Mouse (Mus musculus) megakaryocyte-erythroid progenitor cell, adult 5 weeks (primary cell): ENCODE measurements around the gene Creld2. TPM values are rescaled to one million over a fixed set of nuclear protein-coding genes. Genes with fewer than 3 reads are reported as not detected.

Experiments used
- polyA plus RNA-seq: library from polyadenylated mRNA; stranded (reverse); fragments of >175 nt; gene quantifications from 2 replicates; pipeline ENCODE4 v1.2.3, GENCODE M21; 2012

Gene Creld2
- polyA plus RNA-seq = 55.6 and 65.0 TPM in 2 replicates

DNA sequence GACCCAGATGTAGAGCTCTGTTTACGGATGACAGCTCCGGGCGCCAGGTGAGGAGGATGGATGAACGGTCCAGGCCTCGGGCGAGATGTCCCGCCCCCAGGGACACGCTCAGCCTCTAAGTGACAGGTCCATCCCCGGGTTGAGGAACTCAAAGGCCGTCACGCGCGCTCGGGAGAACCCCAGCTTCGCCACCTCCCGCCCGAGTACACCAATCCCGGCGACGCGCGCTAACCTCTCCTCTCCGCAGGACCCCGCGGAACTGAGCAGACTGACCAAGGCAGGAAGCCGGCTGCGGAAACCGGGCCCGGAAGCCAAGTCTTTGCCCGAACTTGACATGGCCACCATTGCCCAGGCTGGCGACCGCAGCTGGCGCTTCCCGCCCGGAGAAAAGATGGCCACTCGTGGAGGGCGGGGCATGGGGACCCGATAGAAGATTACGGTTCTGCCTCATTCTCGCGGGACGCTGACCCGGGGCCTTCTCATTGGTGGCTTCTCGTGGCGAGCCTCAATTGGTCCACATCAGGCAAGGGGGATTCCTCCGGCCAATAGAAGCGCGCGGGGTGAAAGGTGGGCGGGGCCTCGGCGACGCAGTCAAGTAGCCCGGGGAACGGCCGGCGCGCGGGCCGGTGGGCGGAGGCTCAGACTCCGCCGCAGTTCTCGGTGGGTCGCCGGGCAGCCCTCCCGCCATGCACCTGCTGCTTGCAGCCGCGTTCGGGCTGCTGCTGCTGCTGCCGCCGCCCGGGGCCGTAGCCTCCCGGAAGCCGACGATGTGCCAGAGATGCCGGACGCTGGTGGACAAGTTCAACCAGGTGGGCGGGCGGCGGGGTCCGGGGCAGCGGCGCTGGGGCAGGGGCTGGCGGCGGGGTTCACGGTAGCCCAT, at the start of gene Creld2, which contains the start of gene Alg12:
TSS of gene Creld2 (plus strand) at position 621 of the 880 bp plus-strand sequence.
TSS of gene Alg12 (minus strand) at position 293 of the 880 bp plus-strand sequence.

DNA sequence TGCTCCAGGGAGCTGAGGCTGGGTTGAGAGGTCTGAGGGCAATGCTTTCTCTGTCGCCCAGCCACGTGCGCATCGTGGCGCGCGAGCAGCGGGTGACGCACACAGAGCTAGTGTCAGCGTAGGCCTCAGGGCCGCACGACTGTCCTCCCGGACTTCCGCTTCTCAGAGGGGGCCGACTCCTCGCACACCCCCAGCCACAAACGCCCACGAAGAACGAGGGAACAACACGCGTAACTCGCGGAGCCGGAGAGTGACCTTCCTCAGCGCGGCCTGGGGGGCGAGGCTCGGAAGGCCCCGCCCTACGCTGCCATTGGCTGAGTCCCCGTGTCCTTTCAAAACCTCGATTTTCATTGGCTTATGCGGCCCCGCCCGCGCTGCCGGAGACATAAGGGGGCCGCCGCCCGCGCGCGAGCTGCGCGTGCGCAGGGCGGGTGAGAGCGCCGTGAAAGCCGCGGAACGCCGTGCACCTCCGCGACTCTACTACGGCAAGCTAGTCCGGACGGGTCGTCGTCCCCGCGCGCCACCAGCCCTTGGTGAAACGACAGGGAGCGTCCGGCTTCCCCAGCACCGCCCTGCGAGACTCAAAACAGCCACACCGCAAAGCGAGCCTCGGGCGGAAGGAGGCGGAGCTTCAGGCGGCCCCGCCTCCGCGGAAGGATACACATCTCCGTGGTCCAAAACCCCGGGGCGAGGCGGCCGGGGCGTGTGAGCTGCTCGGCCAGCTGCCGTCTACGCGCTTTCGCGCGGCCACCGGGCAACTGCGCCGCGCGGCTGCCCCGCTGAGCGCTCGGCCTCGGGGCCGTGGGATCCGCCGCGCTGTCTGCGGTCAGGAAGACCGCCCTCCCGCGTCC, 42.6 kb downstream of the Creld2 start, which contains the start of gene Pim3:
TSS of gene Pim3 (plus strand) at position 415 of the 851 bp plus-strand sequence.

Other genes starting within 250 kb of the Creld2 start
- not detected in 2 replicates for gene Zdhhc25, start 219.3 kb upstream of the Creld2 start, polyA plus RNA-seq
- 50.3 and 66.9 TPM in 2 replicates for gene Brd1, start 85.4 kb upstream of the Creld2 start, polyA plus RNA-seq
- 6.1 and 7.9 TPM in 2 replicates for gene Zbed4, start 68.0 kb upstream of the Creld2 start, polyA plus RNA-seq
- 4.2 and 5.3 TPM in 2 replicates for gene Alg12, start 328 bp upstream of the Creld2 start, polyA plus RNA-seq
- gene Pim3, start 42.5 kb downstream of the Creld2 start, polyA plus RNA-seq = 55.5 and 63.6 TPM in 2 replicates
- gene Ttll8, start 134.8 kb downstream of the Creld2 start, polyA plus RNA-seq = not detected in 2 replicates
- not detected in 2 replicates for gene Mlc1, start 159.4 kb downstream of the Creld2 start, polyA plus RNA-seq
- not detected in 2 replicates for gene Mov10l1, start 163.3 kb downstream of the Creld2 start, polyA plus RNA-seq
- 0.14 and 0.18 TPM in 2 replicates for gene Panx2, start 240.1 kb downstream of the Creld2 start, polyA plus RNA-seq